Mouse (Mus musculus) E14TG2a.4 (cell line): ENCODE data around the gene Mrps27.

ENCODE experiments used
- H3K27me3 ChIP-seq: 2 replicates; pipeline ENCODE4 v1.6.1; 2014; ENCODE audit warnings: low read length, control low read depth; ENCODE audit not compliant: insufficient read depth
- H3K36me3 ChIP-seq: 2 replicates; pipeline ENCODE4 v1.6.1; 2014; ENCODE audit warnings: low read length, control low read depth; ENCODE audit not compliant: insufficient read depth
- H3K4me1 ChIP-seq: replicated peaks from 2 replicates; pipeline ENCODE4 v1.6.1; 2014; ENCODE audit warnings: low read depth, low read length, control low read depth
- H3K4me3 ChIP-seq: replicated peaks from 2 replicates; pipeline ENCODE4 v1.5.1; 2014; ENCODE audit warnings: mild to moderate bottlenecking, low read length
- H3K9me3 ChIP-seq: 2 replicates; pipeline ENCODE4 v1.6.1; 2014; ENCODE audit warnings: low read length, control low read depth
- CTCF ChIP-seq: conservative IDR thresholded peaks from 2 replicates; pipeline ENCODE4 v1.5.1; 2014; ENCODE audit warnings: low read length
- NANOG ChIP-seq: IDR thresholded peaks from 2 replicates; pipeline ENCODE4 v1.6.1; 2014; ENCODE audit warnings: borderline replicate concordance, low read length, mixed read lengths
- POU5F1 ChIP-seq: IDR thresholded peaks from 2 replicates; pipeline ENCODE4 v1.6.1; 2014; ENCODE audit warnings: low read length, borderline replicate concordance

Gene Mrps27

GRCm38 (mm10) chr13:99452444-99452843 is 107.9 kb downstream of the Mrps27 start:
- no peaks in the 10 kb centered on the region for H3K9me3 ChIP-seq
- TF ChIP-seq CTCF, result no peak
- no peak for TF ChIP-seq POU5F1
- no peak for TF ChIP-seq NANOG

DNA sequence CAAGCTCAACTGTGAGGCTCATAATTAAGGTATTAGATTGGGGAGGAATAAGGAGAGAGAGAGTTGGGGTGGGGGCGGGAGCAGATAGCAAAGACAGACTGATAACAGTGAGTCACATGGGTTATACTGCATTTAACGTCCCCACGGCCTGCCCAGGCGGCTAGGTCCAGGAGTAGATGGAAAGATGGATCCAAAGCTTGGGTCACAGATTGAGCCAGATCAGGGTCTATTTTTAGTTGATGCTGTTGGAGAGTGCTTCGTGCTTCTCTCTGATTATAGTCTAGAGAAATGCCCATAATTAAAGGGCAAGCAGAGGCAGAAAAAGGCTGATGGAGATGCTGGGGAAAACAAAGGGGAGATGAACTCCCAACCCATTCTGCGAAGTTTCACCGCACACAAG is 110.4 kb downstream of the Mrps27 start:
- TF ChIP-seq NANOG (no peak), POU5F1 (no peak), CTCF (no peak)
- peaks cover 29% of the 10 kb centered on the region for H3K4me1 ChIP-seq
- peaks cover 42% of the 10 kb centered on the region for H3K36me3 ChIP-seq
- H3K9me3 ChIP-seq, result no peaks in the 10 kb centered on the region
- H3K4me3 ChIP-seq, result no peak overlapping the region
- H3K27me3 ChIP-seq, result no peaks in the 10 kb centered on the region

More at GRCm38 (mm10) chr13:99452444-99452843, 107.9 kb downstream of the Mrps27 start:
- peaks cover 35% of the 10 kb centered on the region for H3K36me3 ChIP-seq
- peaks cover 51% of the 10 kb centered on the region for H3K4me1 ChIP-seq
- H3K4me3 ChIP-seq, result no peak overlapping the region
- no peaks in the 10 kb centered on the region for H3K27me3 ChIP-seq

DNA sequence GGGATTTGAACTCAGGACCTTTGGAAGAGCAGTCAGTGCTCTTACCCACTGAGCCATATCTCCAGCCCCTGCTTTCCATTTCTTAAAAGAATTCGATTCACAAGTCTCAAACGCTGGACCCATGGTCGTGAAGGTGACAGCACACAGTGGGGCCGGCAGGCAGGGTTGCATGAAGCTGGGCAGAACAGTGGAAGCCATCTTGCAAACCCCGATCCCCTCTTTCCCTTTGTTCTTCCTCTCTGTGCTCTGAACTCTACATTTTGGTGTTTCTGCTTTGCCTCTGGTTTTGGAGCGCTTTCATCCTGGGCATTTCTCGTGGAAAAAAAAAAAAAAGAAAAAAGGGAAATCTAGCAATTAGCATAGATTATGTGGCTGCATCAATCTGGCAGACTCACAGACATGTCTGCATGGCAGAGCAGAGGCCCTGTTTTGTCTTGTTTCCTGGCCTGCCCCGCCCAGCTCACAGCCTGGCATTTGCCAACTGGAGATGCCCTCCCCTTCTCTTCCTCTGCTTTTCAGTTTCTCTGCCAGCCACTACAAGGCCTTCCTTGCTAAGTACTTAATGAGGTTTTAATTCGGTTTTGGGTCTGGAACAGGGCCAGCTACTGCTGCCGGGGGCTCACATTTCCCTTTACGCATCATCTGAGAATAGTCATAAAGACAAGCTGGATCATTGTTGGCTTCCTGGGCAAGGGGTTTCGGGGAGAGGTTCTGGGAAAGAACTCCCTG is 114.2 kb downstream of the Mrps27 start:
- TF ChIP-seq POU5F1, result no peak
- no peak for TF ChIP-seq NANOG
- no peak for TF ChIP-seq CTCF
- Histone ChIP-seq H3K4me1 (peaks cover 8% of the 10 kb centered on the region), H3K36me3 (peaks cover 51% of the 10 kb centered on the region), H3K9me3 (no peaks in the 10 kb centered on the region; the same call in 1 of the 2 replicates), H3K27me3 (no peaks in the 10 kb centered on the region), H3K4me3 (no peak overlapping the region)

- no peak for TF ChIP-seq POU5F1
- TF ChIP-seq NANOG, result no peak
- TF ChIP-seq CTCF, result no peak
- Histone ChIP-seq H3K27me3 (no peaks in the 10 kb centered on the region), H3K4me1 (peaks cover 8% of the 10 kb centered on the region), H3K4me3 (no peak overlapping the region), H3K9me3 (no peaks in the 10 kb centered on the region; the same call in 1 of the 2 replicates), H3K36me3 (peaks cover 51% of the 10 kb centered on the region)
Measured at GRCm38 (mm10) chr13:99459612-99460011, 115.0 kb downstream of the Mrps27 start.

DNA sequence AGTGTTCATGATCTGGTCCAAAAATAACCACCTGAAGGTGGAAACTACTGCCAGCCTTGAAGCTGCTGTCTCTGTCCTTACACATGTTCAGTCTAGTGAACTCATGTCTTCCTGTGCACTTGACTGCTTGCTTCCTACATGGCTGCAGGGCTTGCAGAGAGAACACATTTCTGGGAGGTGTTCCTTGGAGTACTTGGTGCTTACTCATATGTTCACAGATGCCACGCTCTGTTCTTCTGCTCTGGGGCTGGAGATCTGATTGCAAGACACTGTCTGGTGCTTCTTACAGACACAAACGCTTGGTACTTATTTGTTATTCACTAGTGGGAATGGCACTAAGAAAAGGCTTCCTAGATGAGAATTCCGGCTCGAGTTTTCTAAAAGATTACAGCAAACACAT is 117.3 kb downstream of the Mrps27 start:
- Histone ChIP-seq H3K4me3 (no peak overlapping the region), H3K4me1 (peaks cover 13% of the 10 kb centered on the region), H3K9me3 (no peaks in the 10 kb centered on the region; the same call in 1 of the 2 replicates), H3K36me3 (peaks cover 35% of the 10 kb centered on the region), H3K27me3 (no peaks in the 10 kb centered on the region)
- TF ChIP-seq POU5F1 (no peak), CTCF (no peak), NANOG (no peak)

- H3K36me3 ChIP-seq, result peaks cover 37% of the 10 kb centered on the region
- H3K9me3 ChIP-seq, result no peaks in the 10 kb centered on the region; the same call in 1 of the 2 replicates
- no peaks in the 10 kb centered on the region for H3K27me3 ChIP-seq
- peaks cover 13% of the 10 kb centered on the region for H3K4me1 ChIP-seq
- H3K4me3 ChIP-seq, result no peak overlapping the region
- TF ChIP-seq NANOG (no peak), POU5F1 (no peak), CTCF (no peak)
Measured at GRCm38 (mm10) chr13:99464551-99464950, 120.0 kb downstream of the Mrps27 start.
